Mouse (Mus musculus) ES-E14 (cell line): Measurements from ENCODE around the gene Akr1d1. TPM values are rescaled to one million over a fixed set of nuclear protein-coding genes. Genes with fewer than 3 reads are reported as not detected.

Experiments used
- DNase-seq: peaks from one replicate; pipeline ENCODE4 v3.0.0-alpha.2; 2013; ENCODE audit warnings: low read depth, low spot score
- H3K27ac ChIP-seq: 2 replicates; pipeline ENCODE4 v1.5.1; 2012; ENCODE audit warnings: low read depth, mild to moderate bottlenecking, low read length, moderate library complexity, mixed read lengths; ENCODE audit not compliant: poor library complexity, insufficient read depth, severe bottlenecking
- H3K36me3 ChIP-seq: 2 replicates; pipeline ENCODE4 v1.6.1; 2012; ENCODE audit warnings: mild to moderate bottlenecking, low read length, moderate library complexity, mixed read lengths; ENCODE audit not compliant: control insufficient read depth, poor library complexity, insufficient read depth, severe bottlenecking
- H3K4me1 ChIP-seq, 2 experiments: fragments of 150-350 bp in 1 of 2; sonication (generic) in 1 of 2; 2 replicates each; pipeline ENCODE4 v1.6.1; 2012; ENCODE audit warnings: low read length in 2 of 2, mild to moderate bottlenecking in 1 of 2, mixed read lengths in 1 of 2; ENCODE audit not compliant: control insufficient read depth in 2 of 2, insufficient read depth in 2 of 2, poor library complexity in 1 of 2
- H3K4me3 ChIP-seq, 2 experiments: fragments of 150-350 bp in 1 of 2; sonication (generic) in 1 of 2; 2 replicates each; pipeline ENCODE4 v1.5.1; 2012; ENCODE audit warnings: low read length in 2 of 2, low read depth in 1 of 2, mild to moderate bottlenecking in 1 of 2, mixed read lengths in 1 of 2; ENCODE audit not compliant: insufficient read depth in 1 of 2, poor library complexity in 1 of 2, severe bottlenecking in 1 of 2
- H3K9ac ChIP-seq: 2 replicates; pipeline ENCODE4 v1.6.1; 2012; ENCODE audit warnings: low read depth, mild to moderate bottlenecking, low read length, mixed read lengths; ENCODE audit not compliant: poor library complexity, insufficient read depth, severe bottlenecking
- H3K9me3 ChIP-seq: fragments of 150-350 bp; sonication (generic); 2 replicates; pipeline ENCODE4 v1.6.1; 2012; ENCODE audit warnings: low read depth, mild to moderate bottlenecking, low read length; ENCODE audit not compliant: control insufficient read depth, insufficient read depth
- CHD2 ChIP-seq: IDR thresholded peaks from 2 replicates; pipeline ENCODE4 v1.6.1; 2014; ENCODE audit warnings: mild to moderate bottlenecking, low read depth, low read length, inconsistent platforms
- HCFC1 ChIP-seq: IDR thresholded peaks from 2 replicates; pipeline ENCODE4 v1.6.1; 2012; ENCODE audit warnings: low read length, inconsistent platforms, borderline replicate concordance; ENCODE audit not compliant: insufficient read depth
- MAFK ChIP-seq: IDR thresholded peaks from 2 replicates; pipeline ENCODE4 v1.6.1; 2014; ENCODE audit warnings: mild to moderate bottlenecking, low read depth, low read length, inconsistent platforms; ENCODE audit not compliant: insufficient read depth
- ZC3H11A ChIP-seq: IDR thresholded peaks from 2 replicates; pipeline ENCODE4 v1.6.1; 2012; ENCODE audit warnings: low read depth, mild to moderate bottlenecking, inconsistent platforms, low read length, borderline replicate concordance
- ZNF384 ChIP-seq: IDR thresholded peaks from 2 replicates; pipeline ENCODE4 v1.6.1; 2012; ENCODE audit warnings: low read depth, low read length, inconsistent platforms
- in situ Hi-C, 2 experiments: fragments of 600-800 bp; cut with MboI; formaldehyde crosslinking; loops; one replicate each; pipeline ENCODE4 v1.15.1; 2025; ENCODE audit warnings: low sequenced_read_pairs in 2 of 2, inconsistent platforms in 1 of 2; ENCODE audit not compliant: unreplicated experiment in 2 of 2
- total RNA-seq: library from RNA; depleted of rRNA; stranded (reverse); fragments of 300-350 nt; gene quantifications from 2 replicates; pipeline ENCODE4 v1.2.3, GENCODE M21; 2012

Gene Akr1d1
- total RNA-seq, 1 experiment, result not detected

- Histone ChIP-seq H3K27ac (no peak overlapping the region), H3K36me3 (no peaks in the 10 kb centered on the region), H3K9me3 (no peaks in the 10 kb centered on the region), H3K4me1 (no peaks in the 10 kb centered on the region), H3K4me3 (no peak overlapping the region), H3K9ac (no peak overlapping the region)
- DNase-seq, result no peak
- no peak for TF ChIP-seq CHD2
- no peak for TF ChIP-seq MAFK
- TF ChIP-seq ZC3H11A, result no peak
- no peak for TF ChIP-seq ZNF384
- no peak for TF ChIP-seq HCFC1
- in situ Hi-C loops, result no loop called here
Measured at GRCm38 (mm10) chr6:37506909-37507515, 23.0 kb upstream of the Akr1d1 start.

- no peaks in the 10 kb centered on the region for H3K36me3 ChIP-seq
- TF ChIP-seq ZC3H11A (no peak), ZNF384 (no peak), HCFC1 (no peak)
- no peaks in the 10 kb centered on the region for H3K9me3 ChIP-seq
- H3K4me1 ChIP-seq, result no peaks in the 10 kb centered on the region
- no peak overlapping the region for H3K27ac ChIP-seq
- in situ Hi-C loops, result no loop called here
- H3K4me3 ChIP-seq, result no peak overlapping the region
- no peak for DNase-seq
- H3K9ac ChIP-seq, result no peak overlapping the region
Measured at GRCm38 (mm10) chr6:37510786-37511185, 19.2 kb upstream of the Akr1d1 start.

- in situ Hi-C loops, result no loop called here
- no peak overlapping the region for H3K9ac ChIP-seq
- H3K9me3 ChIP-seq, result no peaks in the 10 kb centered on the region
- no peak overlapping the region for H3K27ac ChIP-seq
- H3K4me3 ChIP-seq, result no peak overlapping the region
- no peak for TF ChIP-seq ZNF384
- H3K4me1 ChIP-seq, result no peaks in the 10 kb centered on the region
- H3K36me3 ChIP-seq, result no peaks in the 10 kb centered on the region
- DNase-seq, result no peak
Measured at GRCm38 (mm10) chr6:37520631-37521375, 9.2 kb upstream of the Akr1d1 start.

GRCm38 (mm10) chr6:37532036-37532435, 2.1 kb downstream of the Akr1d1 start:
- H3K9ac ChIP-seq, result no peak overlapping the region
- no peak overlapping the region for H3K27ac ChIP-seq
- H3K9me3 ChIP-seq, result no peaks in the 10 kb centered on the region
- no peak overlapping the region for H3K4me3 ChIP-seq
- no peaks in the 10 kb centered on the region for H3K36me3 ChIP-seq
- in situ Hi-C loops, result no loop called here
- no peak for DNase-seq
- TF ChIP-seq HCFC1, result no peak
- TF ChIP-seq CHD2, result no peak
- no peak for TF ChIP-seq ZNF384
- no peak for TF ChIP-seq ZC3H11A
- TF ChIP-seq MAFK, result no peak
- H3K4me1 ChIP-seq, result no peaks in the 10 kb centered on the region

- H3K9ac ChIP-seq, result no peak overlapping the region
- no peak for TF ChIP-seq HCFC1
- no peak for TF ChIP-seq ZC3H11A
- TF ChIP-seq MAFK, result no peak
- TF ChIP-seq CHD2, result no peak
- TF ChIP-seq ZNF384, result no peak
- DNase-seq, result no peak
- no peak overlapping the region for H3K27ac ChIP-seq
- H3K4me1 ChIP-seq, result no peaks in the 10 kb centered on the region
- H3K36me3 ChIP-seq, result no peaks in the 10 kb centered on the region
- H3K9me3 ChIP-seq, result no peaks in the 10 kb centered on the region
- no peak overlapping the region for H3K4me3 ChIP-seq
- in situ Hi-C loops, result no loop called here
Measured at GRCm38 (mm10) chr6:37536831-37537230, 6.9 kb downstream of the Akr1d1 start.
